Mouse (Mus musculus): ENCODE results near the gene Asl. TPM values are rescaled to one million over a fixed set of nuclear protein-coding genes. Genes with fewer than 3 reads are reported as not detected.

Gene Asl
- polyA plus RNA-seq, 1 experiment from 2014 or later = 27.3 TPM

DNA sequence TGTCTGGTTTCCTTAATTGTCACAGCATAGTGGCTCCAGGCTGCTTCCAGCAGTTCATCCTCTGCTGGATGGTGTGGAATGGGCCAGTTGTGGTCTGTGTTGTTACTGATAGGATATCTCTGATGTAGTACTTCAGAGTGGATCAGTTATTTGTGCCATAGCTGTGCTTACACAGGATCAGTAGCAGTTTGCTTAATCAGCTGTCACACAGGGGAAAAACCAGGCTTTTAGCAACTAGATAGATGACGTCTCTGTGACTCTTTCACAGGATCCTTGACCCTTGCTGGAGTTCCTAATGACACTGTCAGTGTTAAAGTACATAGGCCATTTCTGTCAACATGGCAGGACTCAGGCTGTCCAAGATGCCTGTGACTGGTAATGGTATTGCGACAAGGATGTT, 4.8 kb upstream of the Asl start:
- no peaks in the 10 kb centered on the region for H3K4me1 ChIP-seq (replicated peaks; ENCODE audit: control insufficient read depth, insufficient read depth)
- DNase-seq (ENCODE audit: low spot score) (no peak), ATAC-seq (ENCODE audit: low FRiP score, low TSS enrichment) (no peak)
- H3K36me3 ChIP-seq (ENCODE audit: control insufficient read depth, insufficient read depth, low read length) = peaks cover 2% of the 10 kb centered on the region; the same call in 1 of the 2 replicates
- H3K4me2 ChIP-seq (replicated peaks; ENCODE audit: low read depth) = no peak overlapping the region
- H3K9me3 ChIP-seq (ENCODE audit: control insufficient read depth, low read length) = no peaks in the 10 kb centered on the region
- WGBS = 79% methylated on average over 2 of the region's 2 CpGs
- H3K4me3 ChIP-seq (ENCODE audit: low read depth, low read length) = no peak overlapping the region
- H3K9ac ChIP-seq (ENCODE audit: low read length) = no peak overlapping the region
- no peak overlapping the region for H3K27ac ChIP-seq (replicated peaks)
- no peak for TF ChIP-seq CTCF (IDR thresholded peaks at IDR 0.05; ENCODE audit: low read depth)
- no peak for TF ChIP-seq EP300 (optimal IDR thresholded peaks at IDR 0.05)
- no peaks in the 10 kb centered on the region for H3K27me3 ChIP-seq (ENCODE audit: control insufficient read depth, insufficient read depth, low read length)

DNA sequence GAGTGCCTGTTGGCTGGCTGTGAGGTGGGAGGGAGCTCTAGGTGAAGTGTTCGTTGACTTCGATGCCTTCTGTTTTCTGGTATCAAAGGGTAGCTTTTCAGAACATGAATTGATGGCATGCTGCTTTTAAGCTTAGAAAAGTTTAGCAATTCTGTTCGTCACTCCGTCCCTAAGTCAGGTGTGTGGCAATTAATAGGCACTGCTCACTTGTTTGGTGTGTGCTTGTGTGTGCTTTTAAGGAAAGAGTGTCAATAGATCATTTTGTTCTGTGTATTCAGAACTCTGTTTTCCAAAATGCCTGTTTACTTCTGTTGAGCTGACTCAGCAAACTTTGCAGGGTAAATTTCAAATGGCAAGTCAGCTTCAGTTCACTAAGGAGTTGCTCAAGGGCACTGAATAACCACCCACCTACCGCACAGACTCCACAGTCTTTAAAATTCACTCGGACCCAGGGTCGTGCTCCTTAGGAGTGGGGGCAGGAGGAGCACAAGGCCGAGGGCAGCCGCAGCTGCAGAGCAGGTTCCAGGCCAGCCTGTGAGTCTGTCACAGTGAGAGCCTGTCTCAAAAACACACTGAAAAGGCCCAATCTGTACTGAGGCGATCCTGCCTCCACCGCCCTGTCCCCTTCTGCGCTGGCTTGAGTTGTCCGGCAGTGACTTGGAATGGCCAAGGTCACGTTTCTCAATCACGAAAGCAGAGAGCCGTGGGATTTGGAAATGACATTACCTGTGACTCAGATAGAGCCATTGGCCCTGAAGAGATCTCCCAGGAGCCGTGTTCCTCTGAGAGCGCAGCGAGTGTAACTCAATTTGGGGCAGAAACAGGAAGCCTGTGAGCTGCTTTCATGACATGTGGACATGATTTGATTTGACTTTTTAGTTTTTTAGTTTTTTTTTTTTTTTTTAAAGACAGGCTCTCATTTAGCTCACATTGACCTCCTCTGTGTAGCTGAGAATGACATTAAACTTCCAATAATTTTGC, 2.7 kb upstream of the Asl start:
- H3K27ac ChIP-seq (replicated peaks) = no peak overlapping the region
- H3K9me3 ChIP-seq (ENCODE audit: control insufficient read depth, low read length) = no peaks in the 10 kb centered on the region
- no peaks in the 10 kb centered on the region for H3K27me3 ChIP-seq (ENCODE audit: control insufficient read depth, insufficient read depth, low read length)
- no peak for ATAC-seq (ENCODE audit: low FRiP score, low TSS enrichment)
- WGBS = 90% methylated on average over 19 of the region's 19 CpGs
- H3K36me3 ChIP-seq (ENCODE audit: control insufficient read depth, insufficient read depth, low read length) = peaks cover 2% of the 10 kb centered on the region; the same call in 1 of the 2 replicates
- no peak overlapping the region for H3K4me2 ChIP-seq (replicated peaks; ENCODE audit: low read depth)
- no peak for DNase-seq (ENCODE audit: low spot score)
- no peaks in the 10 kb centered on the region for H3K4me1 ChIP-seq (replicated peaks; ENCODE audit: control insufficient read depth, insufficient read depth)
- TF ChIP-seq EP300 (optimal IDR thresholded peaks at IDR 0.05) (no peak), CTCF (IDR thresholded peaks at IDR 0.05; ENCODE audit: low read depth) (no peak)
- H3K9ac ChIP-seq (ENCODE audit: low read length) = no peak overlapping the region
- H3K4me3 ChIP-seq (ENCODE audit: low read depth, low read length) = no peak overlapping the region

DNA sequence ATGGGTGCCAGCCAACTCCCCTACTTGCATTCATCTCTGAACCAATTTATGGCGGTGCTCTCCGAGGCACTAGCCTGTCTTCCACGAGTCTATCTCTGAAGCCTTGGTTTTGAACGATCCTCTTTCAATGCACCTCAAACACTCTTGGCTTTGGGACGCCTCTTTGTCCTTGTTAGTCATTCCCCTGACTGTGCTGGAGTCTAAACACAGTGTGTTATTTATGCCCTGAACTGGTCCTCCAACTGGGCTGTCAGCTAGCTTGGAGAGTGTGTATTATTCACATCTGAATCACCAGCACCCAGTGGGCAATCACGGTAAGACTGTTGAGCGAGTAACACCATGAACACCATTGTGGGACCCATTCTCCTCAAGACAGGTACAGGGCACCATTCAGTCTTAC, 1.4 kb downstream of the Asl start:
- no peak for TF ChIP-seq CTCF (IDR thresholded peaks at IDR 0.05; ENCODE audit: low read depth)
- TF ChIP-seq EP300 (optimal IDR thresholded peaks at IDR 0.05) = no peak
- Histone ChIP-seq H3K27me3 (ENCODE audit: control insufficient read depth, insufficient read depth, low read length) (no peaks in the 10 kb centered on the region), H3K4me1 (replicated peaks; ENCODE audit: control insufficient read depth, insufficient read depth) (no peaks in the 10 kb centered on the region), H3K9me3 (ENCODE audit: control insufficient read depth, low read length) (no peaks in the 10 kb centered on the region), H3K4me2 (replicated peaks; ENCODE audit: low read depth) (no peak overlapping the region), H3K36me3 (ENCODE audit: control insufficient read depth, insufficient read depth, low read length) (no peaks in the 10 kb centered on the region), H3K4me3 (ENCODE audit: low read depth, low read length) (no peak overlapping the region), H3K9ac (ENCODE audit: low read length) (no peak overlapping the region), H3K27ac (replicated peaks) (no peak overlapping the region)
- ATAC-seq (ENCODE audit: low FRiP score, low TSS enrichment) (no peak), DNase-seq (ENCODE audit: low spot score) (no peak)
- 80% methylated on average over 7 of the region's 7 CpGs for WGBS

DNA sequence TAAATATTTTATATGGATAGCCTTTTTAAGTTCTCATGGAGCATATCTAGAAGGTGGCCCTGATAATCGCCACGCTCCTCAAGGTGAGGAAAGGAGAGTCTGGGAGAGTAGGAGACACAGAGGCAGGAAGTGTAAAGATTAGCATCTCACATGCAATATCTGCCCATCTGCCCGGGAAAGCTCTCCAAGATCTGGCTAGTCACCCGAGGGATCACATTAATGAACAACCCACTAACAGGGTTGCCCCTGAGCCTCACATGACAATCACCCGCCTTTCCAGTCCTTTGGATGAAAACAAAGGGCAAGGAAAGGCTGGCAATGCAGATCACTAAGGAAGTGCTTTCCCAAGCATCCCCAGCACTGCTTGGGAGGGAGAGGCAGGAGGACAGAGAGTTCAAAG, 1.9 kb downstream of the Asl start:
- H3K4me1 ChIP-seq (replicated peaks; ENCODE audit: control insufficient read depth, insufficient read depth) = no peaks in the 10 kb centered on the region
- no peaks in the 10 kb centered on the region for H3K9me3 ChIP-seq (ENCODE audit: control insufficient read depth, low read length)
- no peak for ATAC-seq (ENCODE audit: low FRiP score, low TSS enrichment)
- H3K9ac ChIP-seq (ENCODE audit: low read length) = no peak overlapping the region
- H3K27me3 ChIP-seq (ENCODE audit: control insufficient read depth, insufficient read depth, low read length) = no peaks in the 10 kb centered on the region
- H3K36me3 ChIP-seq (ENCODE audit: control insufficient read depth, insufficient read depth, low read length) = no peaks in the 10 kb centered on the region
- TF ChIP-seq CTCF (IDR thresholded peaks at IDR 0.05; ENCODE audit: low read depth) (no peak), EP300 (optimal IDR thresholded peaks at IDR 0.05) (no peak)
- no peak overlapping the region for H3K27ac ChIP-seq (replicated peaks)
- no peak for DNase-seq (ENCODE audit: low spot score)
- WGBS = 72% methylated on average over 5 of the region's 5 CpGs
- H3K4me3 ChIP-seq (ENCODE audit: low read depth, low read length) = no peak overlapping the region
- H3K4me2 ChIP-seq (replicated peaks; ENCODE audit: low read depth) = no peak overlapping the region

GRCm38 (mm10) chr5:130023767-130024539, 5.1 kb downstream of the Asl start:
- H3K27ac ChIP-seq (replicated peaks) = peak overlapping the region; percentile 79
- TF ChIP-seq CTCF (IDR thresholded peaks at IDR 0.05; ENCODE audit: low read depth) (peak; percentile 89), EP300 (optimal IDR thresholded peaks at IDR 0.05) (no peak)
- WGBS = under 1% methylated on average over 32 of the region's 32 CpGs

More at GRCm38 (mm10) chr5:130023767-130024539, 5.1 kb downstream of the Asl start:
- DNase-seq (ENCODE audit: low spot score) = peak; percentile 92
- Histone ChIP-seq H3K36me3 (ENCODE audit: control insufficient read depth, insufficient read depth, low read length) (no peaks in the 10 kb centered on the region), H3K9ac (ENCODE audit: low read length) (peak overlapping the region; percentile 61), H3K4me2 (replicated peaks; ENCODE audit: low read depth) (peak overlapping the region; percentile 78), H3K9me3 (ENCODE audit: control insufficient read depth, low read length) (no peaks in the 10 kb centered on the region), H3K4me1 (replicated peaks; ENCODE audit: control insufficient read depth, insufficient read depth) (no peaks in the 10 kb centered on the region), H3K4me3 (ENCODE audit: low read depth, low read length) (peak overlapping the region; percentile 65), H3K27me3 (ENCODE audit: control insufficient read depth, insufficient read depth, low read length) (no peaks in the 10 kb centered on the region)
- ATAC-seq (ENCODE audit: low FRiP score, low TSS enrichment) = peak; percentile 95
